Mouse (Mus musculus) heart, embryonic 10.5 days (tissue): ENCODE results near the gene Pxdn. TPM values are rescaled to one million over a fixed set of nuclear protein-coding genes. Genes with fewer than 3 reads are reported as not detected.

Experiments
- DNase-seq: peaks from one replicate; pipeline ENCODE4 v3.0.0-alpha.2; 2017; ENCODE audit warnings: low spot score
- H3K27ac ChIP-seq: fragments of 300-500 bp; sonication (generic); 2 replicates; pipeline ENCODE4 v1.5.1; 2016; ENCODE audit warnings: mild to moderate bottlenecking
- H3K27me3 ChIP-seq: fragments of 300-500 bp; sonication (generic); 2 replicates; pipeline ENCODE4 v1.6.1; 2016; ENCODE audit warnings: mild to moderate bottlenecking; ENCODE audit not compliant: poor library complexity, insufficient read depth, severe bottlenecking
- H3K36me3 ChIP-seq: fragments of 300-500 bp; sonication (generic); 2 replicates; pipeline ENCODE4 v1.6.1; 2016; ENCODE audit warnings: mild to moderate bottlenecking, moderate library complexity
- H3K4me1 ChIP-seq: fragments of 300-500 bp; sonication (generic); 2 replicates; pipeline ENCODE4 v1.6.1; 2016; ENCODE audit warnings: mild to moderate bottlenecking
- H3K4me3 ChIP-seq: fragments of 300-500 bp; sonication (generic); 2 replicates; pipeline ENCODE4 v1.5.1; 2016; ENCODE audit warnings: mild to moderate bottlenecking, moderate library complexity
- H3K9me3 ChIP-seq: fragments of 300-500 bp; sonication (generic); 2 replicates; pipeline ENCODE4 v1.6.1; 2016; ENCODE audit warnings: mild to moderate bottlenecking, moderate library complexity
- WGBS: fragments of 180-500 bp; shearing (Covaris S2); methylation state at CpG from one replicate; pipeline ENCODE4 v1.1.7; 2016; 5-methylcytosine and 5-hydroxymethylcytosine counted together
- polyA plus RNA-seq: library from polyadenylated mRNA; unstranded; fragments of >200 nt; fragmentation: Nextera tagmentation; extraction: Ambion mirVana; gene quantifications from 2 replicates; pipeline ENCODE4 v1.2.1, GENCODE M21; 2016

The Pxdn gene
- polyA plus RNA-seq, 1 experiment from 2014 or later = 92.0 TPM

- H3K4me3 ChIP-seq = no peak overlapping the region
- peaks cover 41% of the 10 kb centered on the region for H3K4me1 ChIP-seq
- DNase-seq = no peak
- no peak overlapping the region for H3K27ac ChIP-seq
- H3K27me3 ChIP-seq = no peaks in the 10 kb centered on the region
- no peaks in the 10 kb centered on the region for H3K9me3 ChIP-seq
- WGBS = 62% methylated on average over 8 of the region's 8 CpGs
- H3K36me3 ChIP-seq = no peaks in the 10 kb centered on the region
Measured at GRCm38 (mm10) chr12:29934120-29934581, 3.3 kb upstream of the Pxdn start.

- peak; percentile 87 for DNase-seq
Measured at GRCm38 (mm10) chr12:29937851-29938375, 505 bp downstream of the Pxdn start.

GRCm38 (mm10) chr12:29938376-29939041 lies 1.1 kb downstream of the Pxdn start:
- Histone ChIP-seq H3K27me3 (no peaks in the 10 kb centered on the region), H3K4me1 (peaks cover 57% of the 10 kb centered on the region), H3K36me3 (peaks cover 13% of the 10 kb centered on the region; the same call in 1 of the 2 replicates), H3K27ac (peak overlapping the region; percentile 98), H3K4me3 (peak overlapping the region; percentile 93), H3K9me3 (no peaks in the 10 kb centered on the region)
- under 1% methylated on average over 40 of the region's 40 CpGs for WGBS
- peak; percentile 79 for DNase-seq

More at GRCm38 (mm10) chr12:29937851-29938375, 505 bp downstream of the Pxdn start:
- H3K4me1 ChIP-seq = peaks cover 52% of the 10 kb centered on the region
- H3K27ac ChIP-seq = peak overlapping the region; percentile 98
- H3K27me3 ChIP-seq = no peaks in the 10 kb centered on the region
- WGBS = 1% methylated on average over 49 of the region's 49 CpGs
- no peaks in the 10 kb centered on the region for H3K9me3 ChIP-seq
- peaks cover 13% of the 10 kb centered on the region; the same call in 1 of the 2 replicates for H3K36me3 ChIP-seq
- peak overlapping the region; percentile 93 for H3K4me3 ChIP-seq

DNA sequence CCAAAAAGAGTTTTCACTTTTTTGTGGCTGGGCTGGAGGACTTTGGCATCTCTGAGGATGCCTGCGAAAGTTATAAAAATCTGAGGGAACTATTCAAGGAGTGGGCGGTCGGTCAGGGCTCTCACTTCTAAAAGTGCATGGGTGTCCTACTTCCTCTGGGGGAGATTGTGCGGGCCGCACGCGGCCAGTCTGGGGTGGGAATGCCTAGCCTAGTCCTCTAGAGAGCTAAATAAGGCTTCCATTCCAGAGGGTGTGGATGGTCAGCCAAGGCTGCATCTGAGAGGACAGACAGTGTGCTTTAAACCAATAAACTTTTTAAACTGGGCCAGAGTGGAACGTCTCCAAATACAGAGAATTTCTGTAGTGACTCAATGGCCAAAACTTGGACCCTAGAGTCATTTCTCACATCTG lies 1.9 kb downstream of the Pxdn start:
- DNase-seq = no peak
- H3K27me3 ChIP-seq = no peaks in the 10 kb centered on the region
- peak overlapping the region; percentile 93 for H3K4me3 ChIP-seq
- no peaks in the 10 kb centered on the region for H3K9me3 ChIP-seq
- peak overlapping the region; percentile 98 for H3K27ac ChIP-seq
- peaks cover 63% of the 10 kb centered on the region for H3K4me1 ChIP-seq
- H3K36me3 ChIP-seq = peaks cover 13% of the 10 kb centered on the region; the same call in 1 of the 2 replicates
- WGBS = 9% methylated on average over 8 of the region's 8 CpGs

DNA sequence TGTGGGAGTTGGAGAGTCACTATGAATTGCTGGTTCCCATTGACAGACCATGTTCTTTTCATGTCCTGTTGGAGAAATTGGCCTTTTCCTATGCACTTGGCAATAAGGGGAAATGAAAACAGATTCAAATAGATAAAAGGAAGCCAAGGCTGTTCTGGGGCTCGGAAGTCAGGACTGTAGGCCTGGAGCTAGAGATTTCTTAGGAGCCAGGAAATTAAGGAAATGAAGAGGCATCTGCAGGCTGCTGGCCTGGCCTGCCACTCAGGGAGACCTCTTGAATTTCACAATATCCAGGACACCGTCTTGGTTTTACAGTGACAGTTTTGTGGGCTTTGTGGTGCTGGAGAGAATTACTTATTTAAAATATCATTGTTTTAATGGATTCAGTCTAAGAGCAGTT lies 5.0 kb downstream of the Pxdn start:
- peaks cover 74% of the 10 kb centered on the region for H3K4me1 ChIP-seq
- no peaks in the 10 kb centered on the region for H3K27me3 ChIP-seq
- no peaks in the 10 kb centered on the region for H3K9me3 ChIP-seq
- H3K36me3 ChIP-seq = peaks cover 13% of the 10 kb centered on the region; the same call in 1 of the 2 replicates
- no peak for DNase-seq
- H3K27ac ChIP-seq = no peak overlapping the region
- 70% methylated on average over 2 of the region's 2 CpGs for WGBS
- H3K4me3 ChIP-seq = no peak overlapping the region

GRCm38 (mm10) chr12:29944650-29945049 lies 7.2 kb downstream of the Pxdn start:
- DNase-seq = no peak
- no peaks in the 10 kb centered on the region for H3K9me3 ChIP-seq
- H3K36me3 ChIP-seq = peaks cover 16% of the 10 kb centered on the region; the same call in 1 of the 2 replicates
- H3K4me1 ChIP-seq = peaks cover 77% of the 10 kb centered on the region
- no peak overlapping the region for H3K27ac ChIP-seq
- no peak overlapping the region for H3K4me3 ChIP-seq
- 77% methylated on average over 3 of the region's 3 CpGs for WGBS
- no peaks in the 10 kb centered on the region for H3K27me3 ChIP-seq

DNA sequence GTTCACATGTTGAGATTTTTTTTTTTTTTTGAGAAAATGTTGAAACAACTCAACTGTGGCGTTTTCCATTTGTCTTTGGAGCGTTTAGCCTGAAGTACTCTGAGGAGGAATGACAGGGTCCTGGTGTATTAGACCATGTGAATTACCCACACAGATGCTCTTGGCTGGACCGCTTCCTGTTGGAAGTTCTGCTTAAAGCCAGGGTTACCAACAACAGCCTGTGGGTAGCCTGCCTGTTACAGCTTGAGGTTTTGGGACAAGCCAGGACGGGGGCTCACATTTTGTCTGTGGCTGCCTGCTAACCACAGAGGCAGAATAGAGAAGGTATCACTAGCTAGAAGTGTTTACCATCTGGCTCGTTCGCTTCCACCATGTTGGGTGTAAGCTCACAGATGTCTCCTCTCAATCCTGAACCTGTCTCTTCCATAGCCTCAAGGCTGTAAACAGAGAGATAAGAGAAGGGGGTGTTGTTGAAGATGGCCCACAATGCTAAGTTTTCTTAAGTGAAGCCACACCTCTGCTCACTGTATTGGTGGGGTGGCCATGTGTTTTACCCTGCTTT lies 7.9 kb downstream of the Pxdn start:
- Histone ChIP-seq H3K27ac (no peak overlapping the region), H3K36me3 (peaks cover 16% of the 10 kb centered on the region; the same call in 1 of the 2 replicates), H3K4me1 (peaks cover 72% of the 10 kb centered on the region), H3K4me3 (no peak overlapping the region), H3K9me3 (no peaks in the 10 kb centered on the region), H3K27me3 (no peaks in the 10 kb centered on the region)
- WGBS = 72% methylated on average over 6 of the region's 6 CpGs
- no peak for DNase-seq

DNA sequence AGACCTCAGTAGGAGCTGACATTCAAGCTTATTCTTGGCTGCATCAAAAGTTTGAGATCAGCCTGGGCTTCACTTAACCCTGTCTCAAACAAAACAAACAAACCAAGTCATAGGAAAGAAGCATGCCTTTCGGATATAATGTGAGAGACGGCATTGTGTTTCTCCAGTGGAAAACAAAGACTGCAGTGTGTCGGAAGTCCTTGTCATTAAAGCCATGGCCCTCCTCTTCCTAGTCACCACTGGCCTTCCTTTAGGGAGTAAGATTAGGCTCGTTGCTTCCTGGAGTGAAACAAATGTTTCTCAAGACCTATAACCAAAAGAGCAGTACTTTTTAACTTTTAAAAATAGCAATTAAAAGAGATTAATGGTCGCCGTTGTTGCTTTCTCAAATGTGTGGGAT lies 13.6 kb downstream of the Pxdn start:
- Histone ChIP-seq H3K27ac (no peak overlapping the region), H3K4me1 (peaks cover 53% of the 10 kb centered on the region), H3K9me3 (no peaks in the 10 kb centered on the region), H3K4me3 (no peak overlapping the region), H3K27me3 (no peaks in the 10 kb centered on the region), H3K36me3 (peaks cover 3% of the 10 kb centered on the region; the same call in 1 of the 2 replicates)
- DNase-seq = no peak
- WGBS = 62% methylated on average over 6 of the region's 6 CpGs

DNA sequence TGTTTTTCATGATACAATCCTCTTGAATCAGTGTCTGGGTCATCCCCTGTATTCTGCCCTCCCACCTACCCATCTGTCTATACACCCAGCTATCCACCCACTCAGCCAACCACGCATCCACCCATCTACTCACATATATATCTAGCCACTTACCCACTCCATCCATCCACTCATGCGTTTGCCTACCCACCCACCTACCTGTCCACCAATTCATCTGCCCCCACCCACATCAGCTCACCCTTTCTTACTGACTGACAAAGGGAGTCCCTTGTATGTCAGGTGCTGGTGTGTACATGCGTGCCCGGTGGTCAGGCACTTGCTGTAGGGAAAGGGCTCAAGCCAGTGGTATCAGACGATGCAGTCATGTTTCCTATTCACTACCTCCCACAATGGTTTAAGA lies 14.1 kb downstream of the Pxdn start:
- Histone ChIP-seq H3K4me3 (no peak overlapping the region), H3K4me1 (peaks cover 49% of the 10 kb centered on the region), H3K9me3 (no peaks in the 10 kb centered on the region), H3K36me3 (peaks cover 3% of the 10 kb centered on the region; the same call in 1 of the 2 replicates), H3K27ac (0 out of 2 replicates have a peak overlapping the region, but pooled peaks have one; percentile 42), H3K27me3 (no peaks in the 10 kb centered on the region)
- WGBS = 78% methylated on average over 5 of the region's 5 CpGs
- DNase-seq = no peak

- no peaks in the 10 kb centered on the region for H3K9me3 ChIP-seq
- 0 out of 2 replicates have a peak overlapping the region, but pooled peaks have one; percentile 22 for H3K27ac ChIP-seq
- H3K27me3 ChIP-seq = no peaks in the 10 kb centered on the region
- peaks cover 53% of the 10 kb centered on the region for H3K4me1 ChIP-seq
- no peak for DNase-seq
- H3K36me3 ChIP-seq = peaks cover 3% of the 10 kb centered on the region
- 81% methylated on average over 6 of the region's 6 CpGs for WGBS
- H3K4me3 ChIP-seq = no peak overlapping the region
Measured at GRCm38 (mm10) chr12:29952102-29952501, 14.7 kb downstream of the Pxdn start.

GRCm38 (mm10) chr12:29953999-29954398 lies 16.6 kb downstream of the Pxdn start:
- peak overlapping the region; percentile 56; the same call in 1 of the 2 replicates for H3K27ac ChIP-seq
- no peaks in the 10 kb centered on the region for H3K9me3 ChIP-seq
- WGBS = 55% methylated on average over 11 of the region's 11 CpGs
- peaks cover 3% of the 10 kb centered on the region for H3K36me3 ChIP-seq
- peaks cover 58% of the 10 kb centered on the region for H3K4me1 ChIP-seq
- no peak overlapping the region for H3K4me3 ChIP-seq
- DNase-seq = no peak
- H3K27me3 ChIP-seq = no peaks in the 10 kb centered on the region

DNA sequence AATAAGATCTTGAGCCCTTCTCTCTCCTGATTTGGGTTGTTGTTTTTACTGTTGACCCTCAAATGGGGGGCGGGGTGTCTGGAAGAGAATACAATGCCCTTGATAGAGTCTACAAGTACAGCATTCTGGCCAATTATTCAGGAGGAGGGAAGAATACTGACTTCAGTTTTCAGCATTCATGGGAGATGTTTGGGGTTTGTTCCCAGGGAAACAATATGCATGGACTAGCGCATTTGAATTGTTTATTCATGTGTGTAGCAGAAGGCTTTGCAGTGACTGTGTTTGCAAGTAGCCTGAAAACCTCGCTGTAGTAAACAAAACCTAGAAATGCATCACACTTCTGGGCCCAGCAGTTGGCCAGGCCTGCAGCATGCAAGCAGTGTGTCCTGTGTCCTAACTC lies 17.1 kb downstream of the Pxdn start:
- Histone ChIP-seq H3K4me1 (peaks cover 56% of the 10 kb centered on the region), H3K27ac (peak overlapping the region; percentile 56; the same call in 1 of the 2 replicates), H3K27me3 (no peaks in the 10 kb centered on the region), H3K9me3 (no peaks in the 10 kb centered on the region), H3K36me3 (peaks cover 3% of the 10 kb centered on the region), H3K4me3 (no peak overlapping the region)
- DNase-seq = no peak
- 83% methylated on average over 3 of the region's 3 CpGs for WGBS

DNA sequence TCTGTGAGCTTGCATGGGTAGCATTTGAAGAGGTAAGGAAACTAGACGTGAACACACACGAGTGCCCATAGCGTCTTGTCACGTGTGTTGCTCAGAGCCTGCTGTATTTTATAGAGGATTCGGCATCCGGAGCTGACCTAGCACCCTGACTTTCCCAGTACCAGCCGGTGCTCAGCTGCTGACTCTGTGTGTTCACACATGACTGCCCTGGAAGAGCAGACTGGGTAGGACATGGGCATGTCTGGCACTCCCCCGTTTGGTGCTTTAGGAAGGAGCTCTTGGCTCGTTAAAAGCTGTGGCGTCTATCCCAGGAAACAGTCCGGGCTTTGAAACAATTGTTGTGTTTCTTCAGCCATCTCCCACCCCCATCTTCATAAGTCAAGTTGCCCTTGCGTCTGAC lies 19.6 kb downstream of the Pxdn start:
- peaks cover 70% of the 10 kb centered on the region for H3K4me1 ChIP-seq
- H3K36me3 ChIP-seq = no peaks in the 10 kb centered on the region; the same call in 1 of the 2 replicates
- no peaks in the 10 kb centered on the region for H3K9me3 ChIP-seq
- DNase-seq = no peak
- no peak overlapping the region for H3K27ac ChIP-seq
- 79% methylated on average over 12 of the region's 12 CpGs for WGBS
- no peaks in the 10 kb centered on the region for H3K27me3 ChIP-seq
- no peak overlapping the region for H3K4me3 ChIP-seq
